Mouse (Mus musculus) limb, embryonic 11.5 days (tissue): ENCODE data around the gene Gm20219. TPM values are rescaled to one million over a fixed set of nuclear protein-coding genes. Genes with fewer than 3 reads are reported as not detected.
"Not testable (repeated sequence)": the region's sequence is repeated elsewhere in the genome, so short reads cannot be mapped to it uniquely, and the experiment has no call there.

Source experiments
- ATAC-seq: fragments of 200-750 bp; cut with Nextera tagmentation; 2 replicates; pipeline ENCODE4 v1.8.0; 2017; ENCODE audit warnings: low read depth; ENCODE audit not compliant: insufficient number of reproducible peaks, low FRiP score, low TSS enrichment
- DNase-seq: peaks from one replicate; pipeline ENCODE4 v3.0.0-alpha.2; 2015; ENCODE audit warnings: low spot score
- H3K27ac ChIP-seq: fragments of 300-500 bp; sonication (generic); replicated peaks from 2 replicates; pipeline ENCODE4 v1.5.1; 2014; ENCODE audit warnings: low read depth, mild to moderate bottlenecking, low read length
- H3K27me3 ChIP-seq: fragments of 300-500 bp; sonication (generic); 2 replicates; pipeline ENCODE4 v1.6.1; 2014; ENCODE audit warnings: mild to moderate bottlenecking, low read length, mixed read lengths; ENCODE audit not compliant: control insufficient read depth, insufficient read depth
- H3K36me3 ChIP-seq: fragments of 300-500 bp; sonication (generic); 2 replicates; pipeline ENCODE4 v1.6.1; 2014; ENCODE audit warnings: mild to moderate bottlenecking, low read length, moderate library complexity, mixed read lengths; ENCODE audit not compliant: control insufficient read depth, insufficient read depth
- H3K4me1 ChIP-seq: fragments of 300-500 bp; sonication (generic); 2 replicates; pipeline ENCODE4 v1.6.1; 2014; ENCODE audit warnings: low read length, mixed read lengths; ENCODE audit not compliant: control insufficient read depth, insufficient read depth
- H3K4me2 ChIP-seq: fragments of 300-500 bp; sonication (generic); 2 replicates; pipeline ENCODE4 v1.6.1; 2014; ENCODE audit warnings: low read depth, mild to moderate bottlenecking, moderate library complexity; ENCODE audit not compliant: severe bottlenecking
- H3K4me3 ChIP-seq: fragments of 300-500 bp; sonication (generic); 2 replicates; pipeline ENCODE4 v1.5.1; 2014; ENCODE audit warnings: low read depth, low read length
- H3K9ac ChIP-seq: fragments of 300-500 bp; sonication (generic); 2 replicates; pipeline ENCODE4 v1.6.1; 2014; ENCODE audit warnings: mild to moderate bottlenecking, low read length
- H3K9me3 ChIP-seq: fragments of 300-500 bp; sonication (generic); 2 replicates; pipeline ENCODE4 v1.6.1; 2016; ENCODE audit warnings: low read length; ENCODE audit not compliant: control insufficient read depth
- WGBS: fragments of 180-500 bp; shearing (Covaris S2); extraction: QIAGEN DNeasy Blood & Tissue Kit; methylation state at CpG from one replicate; pipeline ENCODE4 v1.1.7; 2014; 5-methylcytosine and 5-hydroxymethylcytosine counted together
- polyA plus RNA-seq: library from polyadenylated mRNA; unstranded; fragments of >200 nt; fragmentation: Nextera tagmentation; extraction: Ambion mirVana; gene quantifications from 2 replicates; pipeline ENCODE4 v1.2.1, GENCODE M21; 2014

Gm20219 gene
- polyA plus RNA-seq, 1 experiment from 2014 or later: 0.73 TPM

- peak overlapping the region; percentile 65 for H3K4me3 ChIP-seq
- H3K9ac ChIP-seq: peak overlapping the region; percentile 73
- peaks cover 8% of the 10 kb centered on the region; the same call in 1 of the 2 replicates for H3K9me3 ChIP-seq
- H3K4me2 ChIP-seq: peak overlapping the region; percentile 95
- peaks cover 33% of the 10 kb centered on the region for H3K27me3 ChIP-seq
- ATAC-seq (peak; percentile 91), DNase-seq (peak; percentile 96)
- H3K36me3 ChIP-seq: no peaks in the 10 kb centered on the region
- 0 out of 2 replicates have a peak overlapping the region, but pooled peaks have one; percentile 42 for H3K27ac ChIP-seq
- WGBS: under 1% methylated on average over 42 of the region's 42 CpGs
- H3K4me1 ChIP-seq: peaks cover 11% of the 10 kb centered on the region; the same call in 1 of the 2 replicates
These were observed 46.8 kb downstream of the Gm20219 start for GRCm38 (mm10) chr17:56507161-56508068.

DNA sequence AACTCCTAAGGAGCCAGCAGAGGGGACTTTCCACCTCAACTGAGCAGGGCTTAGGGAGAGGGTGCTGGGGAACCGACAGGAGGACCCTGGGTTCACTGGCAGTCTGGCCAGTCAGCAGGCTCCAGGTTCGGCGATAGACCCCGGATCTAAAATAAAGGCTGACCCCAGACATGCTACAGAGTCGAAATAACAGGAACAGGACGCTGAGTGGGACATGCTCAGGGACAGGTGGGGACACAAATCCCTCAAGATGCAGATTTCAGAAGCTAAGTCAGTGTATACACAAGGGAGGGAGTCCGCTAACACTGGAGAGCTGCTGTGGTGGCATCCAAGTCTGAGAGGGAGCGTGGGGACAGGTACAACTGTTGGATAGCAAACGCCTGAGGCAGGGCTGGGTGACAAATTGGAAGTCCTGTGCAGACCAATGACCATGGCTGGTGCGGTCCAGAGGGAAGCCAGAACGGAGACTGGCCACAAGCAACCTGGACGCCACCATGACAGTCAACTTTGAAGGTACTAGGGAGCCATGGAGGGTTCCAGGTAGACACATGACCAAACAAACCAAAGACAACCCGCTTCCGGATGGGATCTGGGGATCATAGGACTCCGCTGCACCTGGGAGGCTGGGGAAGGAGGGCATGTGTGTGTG, 47.6 kb downstream of the Gm20219 start:
- DNase-seq (no peak), ATAC-seq (no peak)
- Histone ChIP-seq H3K27ac (no peak overlapping the region), H3K27me3 (peaks cover 25% of the 10 kb centered on the region), H3K36me3 (no peaks in the 10 kb centered on the region), H3K4me3 (peak overlapping the region; percentile 65), H3K4me2 (peak overlapping the region; percentile 95), H3K4me1 (peaks cover 9% of the 10 kb centered on the region; the same call in 1 of the 2 replicates), H3K9me3 (peaks cover 8% of the 10 kb centered on the region; the same call in 1 of the 2 replicates), H3K9ac (peak overlapping the region; percentile 73; the same call in 1 of the 2 replicates)
- WGBS: 56% methylated on average over 15 of the region's 15 CpGs

DNA sequence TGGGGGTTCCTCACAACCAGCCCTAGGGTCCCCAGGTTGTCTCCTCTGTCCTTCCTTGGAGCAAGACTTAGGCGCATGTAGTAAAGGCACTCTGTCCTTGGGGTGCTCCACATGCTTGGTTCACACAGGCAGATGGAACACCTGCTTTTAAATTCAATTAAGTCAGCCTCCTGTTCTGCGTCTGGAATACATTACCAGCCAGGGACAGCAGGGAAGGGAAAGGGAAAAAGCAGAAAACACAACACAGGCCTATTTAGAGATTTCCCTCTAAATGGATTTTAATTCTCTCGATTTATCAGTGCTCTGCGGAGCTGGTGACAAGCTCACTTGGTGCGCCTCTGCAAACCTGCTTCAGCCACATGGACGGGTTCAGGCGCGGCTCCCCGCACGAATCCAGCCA, 48.8 kb downstream of the Gm20219 start:
- peaks cover 13% of the 10 kb centered on the region for H3K27me3 ChIP-seq
- peaks cover 5% of the 10 kb centered on the region; the same call in 1 of the 2 replicates for H3K9me3 ChIP-seq
- no peak for DNase-seq
- no peak overlapping the region for H3K27ac ChIP-seq
- H3K36me3 ChIP-seq: no peaks in the 10 kb centered on the region
- H3K9ac ChIP-seq: no peak overlapping the region
- ATAC-seq: no peak
- H3K4me2 ChIP-seq: no peak overlapping the region
- 65% methylated on average over 10 of the region's 10 CpGs for WGBS
- H3K4me1 ChIP-seq: peaks cover 3% of the 10 kb centered on the region; the same call in 1 of the 2 replicates
- no peak overlapping the region for H3K4me3 ChIP-seq

GRCm38 (mm10) chr17:56502526-56502925, 51.7 kb downstream of the Gm20219 start:
- Histone ChIP-seq H3K4me3 (no peak overlapping the region), H3K27ac (no peak overlapping the region), H3K9me3 (peaks cover 5% of the 10 kb centered on the region; the same call in 1 of the 2 replicates), H3K27me3 (no peaks in the 10 kb centered on the region), H3K4me1 (peaks cover 3% of the 10 kb centered on the region; the same call in 1 of the 2 replicates), H3K36me3 (no peaks in the 10 kb centered on the region), H3K4me2 (no peak overlapping the region), H3K9ac (no peak overlapping the region)
- DNase-seq (no peak), ATAC-seq (no peak)
- WGBS: 41% methylated on average over 9 of the region's 9 CpGs

DNA sequence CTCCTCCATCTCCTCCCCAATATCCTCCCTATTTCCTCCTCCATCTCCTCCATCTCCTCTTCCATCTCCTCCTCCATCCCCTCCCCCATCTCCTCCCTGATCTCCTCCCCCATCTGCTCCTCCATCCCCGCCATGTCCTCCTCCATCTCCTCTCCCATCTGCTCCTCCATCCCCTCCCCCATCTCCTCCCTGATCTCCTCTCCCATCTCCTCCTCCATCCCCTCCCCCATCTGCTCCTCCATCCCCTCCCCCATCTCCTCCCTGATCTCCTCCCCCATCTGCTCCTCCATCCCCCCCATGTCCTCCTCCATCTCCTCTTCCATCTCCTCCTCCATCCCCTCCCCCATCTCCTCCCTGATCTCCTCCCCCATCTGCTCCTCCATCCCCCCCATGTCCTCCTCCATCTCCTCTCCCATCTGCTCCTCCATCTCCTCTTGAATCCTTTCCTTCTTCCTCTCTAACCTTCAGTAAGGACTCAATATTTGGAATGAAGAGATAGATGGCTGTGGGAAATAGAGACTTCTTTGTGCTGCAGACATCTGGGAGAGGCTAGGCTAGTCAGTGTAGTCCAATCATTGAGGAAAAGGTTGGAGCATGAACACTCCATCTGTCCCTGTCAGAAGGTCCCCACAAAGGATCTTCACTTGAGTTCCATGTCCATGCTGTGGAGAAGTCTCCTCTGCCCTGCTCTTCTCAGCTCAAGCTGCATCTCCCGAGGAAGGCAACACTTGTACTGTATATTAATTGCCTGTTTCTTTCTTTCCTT, 52.4 kb downstream of the Gm20219 start:
- not testable (repeated sequence) for H3K9ac ChIP-seq, H3K4me3 ChIP-seq, ATAC-seq, DNase-seq, H3K9me3 ChIP-seq, H3K4me1 ChIP-seq, H3K27me3 ChIP-seq, H3K4me2 ChIP-seq, H3K27ac ChIP-seq, H3K36me3 ChIP-seq
- 78% methylated on average over 2 of the region's 2 CpGs for WGBS

Other genes with a start within 250 kb of the Gm20219 start
- 33.2 and 34.4 TPM in 2 replicates for gene Kdm4b, start 228.3 kb downstream of the Gm20219 start, polyA plus RNA-seq
- 82.5 and 86.2 TPM in 2 replicates for gene Ptprs, start 77.9 kb downstream of the Gm20219 start, polyA plus RNA-seq
- gene Znrf4, start 42.0 kb downstream of the Gm20219 start, polyA plus RNA-seq: not detected in 2 replicates
- gene Safb2, start 30.2 kb upstream of the Gm20219 start, polyA plus RNA-seq: 65.3 and 78.6 TPM in 2 replicates
- 119 and 132 TPM in 2 replicates for gene Safb, start 30.4 kb upstream of the Gm20219 start, polyA plus RNA-seq
- gene 2410015M20Rik, start 55.4 kb upstream of the Gm20219 start, polyA plus RNA-seq: 198 and 203 TPM in 2 replicates
- 1,726 and 1,764 TPM in 2 replicates for gene Rpl36, start 59.0 kb upstream of the Gm20219 start, polyA plus RNA-seq
- gene Lonp1, start 72.5 kb upstream of the Gm20219 start, polyA plus RNA-seq: 61.9 and 66.3 TPM in 2 replicates
- gene Catsperd, start 73.8 kb upstream of the Gm20219 start, polyA plus RNA-seq: 0.61 and 0.85 TPM in 2 replicates
- 118 and 131 TPM in 2 replicates for gene Ranbp3, start 118.9 kb upstream of the Gm20219 start, polyA plus RNA-seq
- 413 and 428 TPM in 2 replicates for gene Ndufa11, start 163.4 kb upstream of the Gm20219 start, polyA plus RNA-seq
- 19.7 and 21.1 TPM in 2 replicates for gene Vmac, start 163.6 kb upstream of the Gm20219 start, polyA plus RNA-seq
- gene Nrtn, start 203.1 kb upstream of the Gm20219 start, polyA plus RNA-seq: 19.0 and 19.9 TPM in 2 replicates
- gene Dus3l, start 210.4 kb upstream of the Gm20219 start, polyA plus RNA-seq: 37.3 and 38.2 TPM in 2 replicates
- 1.2 TPM in 2 replicates for gene Prr22, start 215.9 kb upstream of the Gm20219 start, polyA plus RNA-seq